Mouse (Mus musculus) forebrain, embryonic 15.5 days (tissue): Measurements from ENCODE around the gene Hspa1l. TPM values are rescaled to one million over a fixed set of nuclear protein-coding genes. Genes with fewer than 3 reads are reported as not detected.

Source experiments
- ATAC-seq: fragments of 200-750 bp; cut with Nextera tagmentation; replicated peaks from 2 replicates; pipeline ENCODE4 v1.8.0; 2017; ENCODE audit warnings: mild to moderate bottlenecking, moderate TSS enrichment, moderate library complexity
- H3K27ac ChIP-seq: fragments of 300-500 bp; sonication (generic); replicated peaks from 2 replicates; pipeline ENCODE4 v1.5.1; 2015; ENCODE audit warnings: mild to moderate bottlenecking, inconsistent platforms
- H3K27me3 ChIP-seq: fragments of 300-500 bp; sonication (generic); 2 replicates; pipeline ENCODE4 v1.6.1; 2015; ENCODE audit warnings: inconsistent platforms
- H3K36me3 ChIP-seq: fragments of 300-500 bp; sonication (generic); 2 replicates; pipeline ENCODE4 v1.6.1; 2015; ENCODE audit warnings: mild to moderate bottlenecking, inconsistent platforms
- H3K4me1 ChIP-seq: fragments of 300-500 bp; sonication (generic); 2 replicates; pipeline ENCODE4 v1.6.1; 2015; ENCODE audit warnings: inconsistent platforms
- H3K4me2 ChIP-seq: fragments of 300-500 bp; sonication (generic); replicated peaks from 2 replicates; pipeline ENCODE4 v1.6.1; 2015; ENCODE audit warnings: mild to moderate bottlenecking, inconsistent platforms
- H3K4me3 ChIP-seq: fragments of 300-500 bp; sonication (generic); 2 replicates; pipeline ENCODE4 v1.5.1; 2015; ENCODE audit warnings: mild to moderate bottlenecking, inconsistent platforms
- H3K9ac ChIP-seq: fragments of 300-500 bp; sonication (generic); replicated peaks from 2 replicates; pipeline ENCODE4 v1.6.1; 2015; ENCODE audit warnings: mild to moderate bottlenecking, inconsistent platforms
- H3K9me3 ChIP-seq: fragments of 300-500 bp; sonication (generic); 2 replicates; pipeline ENCODE4 v1.6.1; 2016; ENCODE audit warnings: inconsistent platforms
- WGBS: fragments of 180-500 bp; shearing (Covaris S2); methylation state at CpG from one replicate; pipeline ENCODE4 v1.1.7; 2015; ENCODE audit warnings: mixed read lengths; 5-methylcytosine and 5-hydroxymethylcytosine counted together
- polyA plus RNA-seq: library from polyadenylated mRNA; unstranded; fragments of >200 nt; fragmentation: Nextera tagmentation; extraction: Ambion mirVana; gene quantifications from 2 replicates; pipeline ENCODE4 v1.2.1, GENCODE M21; 2015

Gene Hspa1l
- polyA plus RNA-seq, 1 experiment from 2014 or later = 1.5 TPM

- no peak overlapping the region for H3K27ac ChIP-seq
- WGBS = 79% methylated on average over 13 of the region's 13 CpGs
- no peak for ATAC-seq
- no peak overlapping the region for H3K4me3 ChIP-seq
- H3K9me3 ChIP-seq = no peaks in the 10 kb centered on the region
- H3K27me3 ChIP-seq = no peaks in the 10 kb centered on the region
- H3K9ac ChIP-seq = no peak overlapping the region
- H3K4me2 ChIP-seq = no peak overlapping the region
- no peaks in the 10 kb centered on the region for H3K36me3 ChIP-seq
- H3K4me1 ChIP-seq = peaks cover 29% of the 10 kb centered on the region
Observed at GRCm38 (mm10) chr17:35024261-35024660, 51.8 kb downstream of the Hspa1l start.

DNA sequence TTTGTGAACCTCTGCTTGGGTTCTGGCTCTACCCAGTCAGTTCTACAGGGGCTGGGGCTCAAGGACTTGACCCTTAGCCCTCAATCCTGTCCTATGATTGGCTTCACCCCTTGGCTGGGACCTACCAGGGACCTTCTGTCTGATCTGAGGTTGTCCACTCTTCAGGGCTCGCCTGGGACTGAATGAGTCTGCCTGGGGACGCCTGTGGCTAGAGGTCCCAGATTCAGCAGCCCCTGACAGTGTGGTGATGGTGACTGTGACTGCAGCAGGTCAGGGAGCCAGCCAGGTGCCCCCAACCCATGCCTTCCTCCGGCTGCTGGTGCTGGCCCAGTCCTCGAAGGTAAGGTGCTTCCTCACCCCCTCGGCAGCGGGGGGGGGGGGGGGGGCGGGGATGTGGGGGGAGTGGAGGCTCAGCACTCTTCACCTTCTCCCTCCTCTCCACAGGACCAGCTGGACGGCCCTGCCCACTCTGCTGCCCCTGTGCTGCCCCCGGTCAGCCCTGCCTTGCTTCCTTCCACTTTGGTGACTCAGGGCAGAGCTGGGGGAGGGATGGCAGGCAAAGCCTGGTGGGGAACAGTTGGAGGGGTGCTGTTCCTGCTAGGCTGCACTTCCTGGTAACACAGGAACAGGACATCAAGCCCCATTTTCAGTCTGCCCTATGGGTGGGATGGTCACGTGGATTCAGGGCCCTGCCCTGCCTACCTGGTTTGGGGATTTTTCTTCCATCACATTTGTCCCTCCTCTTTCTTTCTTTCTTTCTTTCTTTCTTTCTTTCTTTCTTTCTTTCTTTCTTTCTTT lies 52.4 kb downstream of the Hspa1l start:
- WGBS = 74% methylated on average over 7 of the region's 10 CpGs
- Histone ChIP-seq H3K36me3 (no peaks in the 10 kb centered on the region), H3K4me3 (no peak overlapping the region), H3K9me3 (no peaks in the 10 kb centered on the region), H3K27me3 (no peaks in the 10 kb centered on the region), H3K27ac (no peak overlapping the region), H3K4me2 (no peak overlapping the region), H3K9ac (no peak overlapping the region), H3K4me1 (peaks cover 34% of the 10 kb centered on the region)
- no peak for ATAC-seq

DNA sequence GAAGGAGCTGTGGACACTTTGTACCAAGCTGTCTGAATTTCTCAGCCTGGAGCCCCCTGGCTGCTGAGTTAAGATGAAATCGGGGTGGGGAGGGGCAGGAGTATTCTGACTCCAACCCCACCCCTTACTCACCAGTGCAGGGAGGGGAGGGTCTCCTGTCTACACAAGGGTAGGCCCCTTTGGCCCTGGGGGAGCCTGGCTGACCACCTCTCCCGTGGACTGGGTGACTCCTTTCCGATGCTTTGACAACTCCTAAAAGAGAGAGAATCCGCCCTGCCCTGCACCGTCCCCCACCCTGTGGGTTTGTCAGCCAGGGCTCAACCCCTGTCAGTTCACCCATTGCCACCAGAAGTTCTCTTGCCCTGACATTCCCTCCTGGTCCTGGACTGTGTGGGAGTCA lies 53.7 kb downstream of the Hspa1l start:
- Histone ChIP-seq H3K27me3 (no peaks in the 10 kb centered on the region), H3K4me1 (peaks cover 36% of the 10 kb centered on the region), H3K9me3 (no peaks in the 10 kb centered on the region), H3K27ac (peak overlapping the region; percentile 66; the same call in 1 of the 2 replicates), H3K36me3 (no peaks in the 10 kb centered on the region), H3K4me3 (no peak overlapping the region), H3K4me2 (no peak overlapping the region), H3K9ac (no peak overlapping the region)
- WGBS = 82% methylated on average over 5 of the region's 5 CpGs
- ATAC-seq = no peak

DNA sequence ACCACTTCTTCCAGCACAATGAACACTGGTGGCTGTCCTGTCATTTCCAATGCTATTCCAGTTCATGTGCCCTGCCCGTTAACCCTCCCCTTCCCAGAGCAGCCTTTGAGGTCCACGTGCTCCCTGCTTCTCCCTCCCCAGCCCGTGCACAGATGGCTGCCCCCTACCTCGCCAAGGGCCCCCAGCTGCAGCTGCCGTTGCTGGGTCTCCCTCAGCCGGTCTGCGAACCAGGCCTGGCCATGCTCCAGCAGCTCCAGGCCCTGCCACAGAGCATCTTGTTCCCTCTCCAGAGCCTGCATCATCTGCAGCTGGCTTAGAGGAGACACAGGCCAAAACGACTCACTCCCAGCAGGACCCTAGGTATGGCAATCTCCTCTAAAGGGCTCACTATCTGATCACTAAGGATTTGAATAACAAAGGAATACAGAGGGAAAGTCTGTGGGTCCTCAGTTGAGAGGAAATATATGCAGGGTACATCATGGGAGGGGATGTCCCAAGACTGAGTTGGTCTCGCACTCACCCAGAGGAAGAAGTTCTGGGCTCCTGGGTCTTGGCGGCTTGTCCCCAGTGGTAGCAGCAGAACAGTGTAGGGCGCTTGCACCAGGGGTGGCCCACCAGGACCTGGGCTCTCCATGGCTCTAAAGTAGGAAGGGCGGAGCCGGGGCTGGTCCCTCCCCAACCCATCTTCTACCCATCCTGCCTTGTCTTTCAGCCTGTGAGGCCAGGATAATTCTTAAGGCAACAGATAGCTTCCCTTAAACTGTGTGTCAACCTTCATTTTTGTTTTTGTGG lies 55.0 kb downstream of the Hspa1l start, which contains the start of gene Sapcd1:
Gene Sapcd1 (minus strand): TSS at position 740 of the 792 bp plus-strand sequence.
- ATAC-seq = peak; percentile 84
- Histone ChIP-seq H3K36me3 (no peaks in the 10 kb centered on the region), H3K27me3 (no peaks in the 10 kb centered on the region), H3K27ac (peak within 1 kb of the TSS; percentile 66), H3K9ac (peak within 1 kb of the TSS; percentile 12; the same call in 1 of the 2 replicates), H3K4me2 (peak within 1 kb of the TSS; percentile 2; the same call in 1 of the 2 replicates), H3K9me3 (no peaks in the 10 kb centered on the region), H3K4me3 (no peak within 1 kb of the TSS), H3K4me1 (peaks cover 29% of the 10 kb centered on the region)
- 32% methylated on average over 13 of the region's 13 CpGs for WGBS

DNA sequence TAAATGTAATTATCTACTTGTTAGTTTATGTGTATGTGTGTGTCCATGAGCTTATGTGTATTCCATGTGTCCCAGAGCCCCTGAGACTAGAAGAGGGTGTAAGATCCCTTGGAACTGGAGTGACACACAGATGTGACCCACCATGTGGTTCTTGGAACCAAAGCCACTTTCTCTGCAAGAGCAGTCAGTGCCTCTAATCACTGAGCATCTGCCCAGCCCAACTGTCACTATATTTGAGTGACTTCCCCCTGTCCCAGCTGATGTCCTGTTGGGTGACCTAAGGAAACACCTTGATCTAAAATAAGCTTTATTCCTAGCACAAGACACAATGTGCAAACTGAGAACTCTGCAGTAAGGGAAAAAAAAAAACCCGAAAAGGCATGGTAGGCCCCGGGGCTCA lies 55.8 kb downstream of the Hspa1l start:
- WGBS = 82% methylated on average over 2 of the region's 2 CpGs
- Histone ChIP-seq H3K4me2 (no peak overlapping the region), H3K27ac (0 out of 2 replicates have a peak overlapping the region, but pooled peaks have one; percentile 66), H3K27me3 (no peaks in the 10 kb centered on the region), H3K4me1 (peaks cover 29% of the 10 kb centered on the region), H3K9ac (0 out of 2 replicates have a peak overlapping the region, but pooled peaks have one; percentile 3), H3K36me3 (no peaks in the 10 kb centered on the region), H3K4me3 (no peak overlapping the region), H3K9me3 (no peaks in the 10 kb centered on the region)
- ATAC-seq = no peak

Other genes with a start within 250 kb of the Hspa1l start
- gene C4b, start 228.8 kb upstream of the Hspa1l start, polyA plus RNA-seq = 0.04 TPM in 1 of 2 replicates, not detected in the other
- not detected in 2 replicates for gene Cyp21a1, start 168.1 kb upstream of the Hspa1l start, polyA plus RNA-seq
- 39.8 and 43.0 TPM in 2 replicates for gene Stk19, start 135.8 kb upstream of the Hspa1l start, polyA plus RNA-seq
- 75.2 and 77.8 TPM in 2 replicates for gene Dxo, start 135.7 kb upstream of the Hspa1l start, polyA plus RNA-seq
- 59.6 and 59.7 TPM in 2 replicates for gene Skiv2l, start 122.5 kb upstream of the Hspa1l start, polyA plus RNA-seq
- 94.9 and 97.1 TPM in 2 replicates for gene Nelfe, start 122.3 kb upstream of the Hspa1l start, polyA plus RNA-seq
- 1.8 and 2.1 TPM in 2 replicates for gene Cfb, start 110.2 kb upstream of the Hspa1l start, polyA plus RNA-seq
- 9.5 and 9.9 TPM in 2 replicates for gene Zbtb12, start 93.2 kb upstream of the Hspa1l start, polyA plus RNA-seq
- gene Gm20547, start 90.7 kb upstream of the Hspa1l start, polyA plus RNA-seq = 0.17 TPM in 1 of 2 replicates, not detected in the other
- gene C2, start 74.4 kb upstream of the Hspa1l start, polyA plus RNA-seq = 0.77 and 1.5 TPM in 2 replicates
- gene Ehmt2, start 74.2 kb upstream of the Hspa1l start, polyA plus RNA-seq = 108 and 111 TPM in 2 replicates
- gene Slc44a4, start 58.2 kb upstream of the Hspa1l start, polyA plus RNA-seq = not detected in 2 replicates
- 27.9 and 31.0 TPM in 2 replicates for gene Neu1, start 41.5 kb upstream of the Hspa1l start, polyA plus RNA-seq
- 0.10 and 0.17 TPM in 2 replicates for gene Hspa1b, start 13.5 kb upstream of the Hspa1l start, polyA plus RNA-seq
- gene Gm20481, start 2.8 kb upstream of the Hspa1l start, polyA plus RNA-seq = not detected in 2 replicates
- 3.6 and 3.7 TPM in 2 replicates for gene Hspa1a, start 547 bp upstream of the Hspa1l start, polyA plus RNA-seq
- 132 and 149 TPM in 2 replicates for gene Lsm2, start 9.2 kb downstream of the Hspa1l start, polyA plus RNA-seq
- gene Vars, start 28.3 kb downstream of the Hspa1l start, polyA plus RNA-seq = 82.9 and 88.6 TPM in 2 replicates
- 0.14 and 0.28 TPM in 2 replicates for gene Vwa7, start 43.9 kb downstream of the Hspa1l start, polyA plus RNA-seq
- 5.8 and 5.9 TPM in 2 replicates for gene Sapcd1, start 55.3 kb downstream of the Hspa1l start, polyA plus RNA-seq
- 2.8 and 3.2 TPM in 2 replicates for gene Msh5, start 74.0 kb downstream of the Hspa1l start, polyA plus RNA-seq
- gene Clic1, start 77.3 kb downstream of the Hspa1l start, polyA plus RNA-seq = 98.4 and 100 TPM in 2 replicates
- 540 and 556 TPM in 2 replicates for gene Ddah2, start 86.3 kb downstream of the Hspa1l start, polyA plus RNA-seq
- gene Ly6g6c, start 92.7 kb downstream of the Hspa1l start, polyA plus RNA-seq = not detected in 2 replicates
- gene Mpig6b, start 93.5 kb downstream of the Hspa1l start, polyA plus RNA-seq = 0.15 and 0.17 TPM in 2 replicates
- gene Ly6g6e, start 104.2 kb downstream of the Hspa1l start, polyA plus RNA-seq = 10.0 and 11.9 TPM in 2 replicates
- 0.46 and 0.47 TPM in 2 replicates for gene Ly6g6d, start 105.4 kb downstream of the Hspa1l start, polyA plus RNA-seq
- 0.32 TPM in 1 of 2 replicates, not detected in the other for gene Ly6g6f, start 112.9 kb downstream of the Hspa1l start, polyA plus RNA-seq
- gene Abhd16a, start 116.6 kb downstream of the Hspa1l start, polyA plus RNA-seq = 93.2 and 97.4 TPM in 2 replicates
- gene Ly6g5c, start 135.6 kb downstream of the Hspa1l start, polyA plus RNA-seq = not detected in 2 replicates
- 1.2 and 1.3 TPM in 2 replicates for gene Ly6g5b, start 142.7 kb downstream of the Hspa1l start, polyA plus RNA-seq
- 29.3 and 32.0 TPM in 2 replicates for gene Gpank1, start 148.8 kb downstream of the Hspa1l start, polyA plus RNA-seq
- 307 and 309 TPM in 2 replicates for gene Csnk2b, start 149.3 kb downstream of the Hspa1l start, polyA plus RNA-seq
- 8.7 TPM in 2 replicates for gene D17H6S53E, start 153.7 kb downstream of the Hspa1l start, polyA plus RNA-seq
- gene Apom, start 159.3 kb downstream of the Hspa1l start, polyA plus RNA-seq = 0.28 and 0.31 TPM in 2 replicates
- 92.3 and 93.8 TPM in 2 replicates for gene Bag6, start 162.5 kb downstream of the Hspa1l start, polyA plus RNA-seq
- 185 and 208 TPM in 2 replicates for gene Prrc2a, start 192.2 kb downstream of the Hspa1l start, polyA plus RNA-seq
- 5.7 and 7.8 TPM in 2 replicates for gene Aif1, start 203.4 kb downstream of the Hspa1l start, polyA plus RNA-seq
- 6.2 and 6.8 TPM in 2 replicates for gene Lst1, start 215.7 kb downstream of the Hspa1l start, polyA plus RNA-seq
- gene Ltb, start 221.7 kb downstream of the Hspa1l start, polyA plus RNA-seq = 0.25 and 0.70 TPM in 2 replicates
- gene Tnf, start 229.3 kb downstream of the Hspa1l start, polyA plus RNA-seq = not detected in 2 replicates
- 0.36 TPM in 1 of 2 replicates, not detected in the other for gene Lta, start 232.6 kb downstream of the Hspa1l start, polyA plus RNA-seq
- 0.61 and 1.1 TPM in 2 replicates for gene Gm16181, start 248.1 kb downstream of the Hspa1l start, polyA plus RNA-seq